Mouse (Mus musculus) gastrocnemius, adult 18-20 months (tissue): ENCODE data around the gene Slc6a18. TPM values are rescaled to one million over a fixed set of nuclear protein-coding genes. Genes with fewer than 3 reads are reported as not detected.

ENCODE experiments used
- total RNA-seq, 2 experiments: library from RNA; stranded (reverse); gene quantifications; 2 replicates each; pipeline ENCODE4 v1.2.3; 2021

Gene Slc6a18
- total RNA-seq, 2 experiments from 2014 or later: 0.18 to 0.28 TPM

Other genes starting within 250 kb of the Slc6a18 start
- gene Lpcat1, start 210.8 kb downstream of the Slc6a18 start, total RNA-seq: 1 to 10 TPM; 2.3 to 2.4 TPM
- gene Slc6a3, start 141.3 kb downstream of the Slc6a18 start, total RNA-seq: not detected
- 10 to 100 TPM; 30.0 to 36.6 TPM for gene Clptm1l, start 74.0 kb downstream of the Slc6a18 start, total RNA-seq
- gene Tert, start 51.1 kb downstream of the Slc6a18 start, total RNA-seq: under 1 TPM in 1 of 2 experiments, not detected in 1; 0.07 TPM
- gene Slc6a19, start 26.8 kb upstream of the Slc6a18 start, total RNA-seq: under 1 TPM in 1 of 2 experiments, not detected in 1; 0.05 TPM
- 1 to 10 TPM; 3.6 to 5.1 TPM for gene Slc12a7, start 55.1 kb upstream of the Slc6a18 start, total RNA-seq
- gene Nkd2, start 169.6 kb upstream of the Slc6a18 start, total RNA-seq: 1 to 10 TPM in 1 of 2 experiments, under 1 TPM in 1; 0.80 to 1.1 TPM